ENCODE assay signal across 8 mouse cellular contexts in the genomic region with DNA sequence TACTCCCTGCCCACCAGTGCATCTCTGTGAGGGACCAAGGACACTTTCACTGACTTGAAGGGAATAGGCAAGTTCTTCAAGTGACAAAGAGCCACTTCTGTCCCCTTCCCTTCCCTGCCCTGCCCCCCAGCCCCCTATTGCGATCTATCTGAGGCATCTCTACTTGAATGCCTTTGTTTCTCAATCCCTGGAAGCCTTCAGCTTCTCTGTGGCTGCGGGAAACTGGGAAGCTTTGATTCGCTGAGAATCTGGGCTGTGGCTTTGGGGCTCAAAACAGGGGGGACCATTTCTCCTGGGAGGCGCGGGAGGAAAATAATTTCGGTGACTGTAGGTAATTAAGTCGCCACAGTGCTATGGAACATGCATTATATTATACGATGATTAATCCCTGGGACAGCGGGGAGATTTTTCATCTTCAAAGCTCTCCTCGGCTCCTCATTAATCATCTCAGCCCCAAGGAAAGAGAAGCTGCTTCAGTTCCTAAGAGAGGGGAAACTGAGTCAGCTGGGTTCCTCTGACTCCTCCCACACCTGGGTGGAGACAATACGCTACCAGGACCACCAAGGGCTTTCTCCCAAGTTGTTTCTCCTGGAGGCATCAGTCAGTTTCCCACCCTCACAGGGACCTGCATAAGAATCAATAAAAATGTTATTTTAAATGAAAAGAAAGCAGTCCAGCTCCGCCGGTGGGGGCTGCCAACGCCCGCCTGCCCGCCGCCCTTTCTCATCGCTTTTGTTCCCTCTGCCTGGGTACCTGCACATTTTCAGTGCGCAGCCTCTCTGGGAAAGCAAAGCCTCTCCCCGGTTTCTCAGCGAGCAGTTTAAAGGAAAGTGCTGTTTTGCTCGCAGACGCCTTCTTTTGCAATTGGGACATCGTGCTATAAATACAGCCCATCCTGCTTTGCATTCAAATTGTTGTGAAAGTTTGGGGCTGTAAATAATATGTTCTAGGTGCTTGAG. TPM values are rescaled to one million over a fixed set of nuclear protein-coding genes. Genes with fewer than 3 reads are reported as not detected.
DNase-seq lines count a peak whose midpoint lies in the region; ATAC-seq and TF ChIP-seq lines count a peak whose summit lies in the region.

No protein-coding gene starts in this region.

- TF ChIP-seq CTCF in heart, postnatal 0 days (IDR thresholded peaks at IDR 0.05; ENCODE audit: low read depth), result no peak

- no peaks in the 10 kb centered on the region for H3K9me3 ChIP-seq in heart, postnatal 0 days (replicated peaks; ENCODE audit: control insufficient read depth, low read length)
- no peaks in the 10 kb centered on the region for H3K9me3 ChIP-seq in forebrain, embryonic 12.5 days
- H3K9me3 ChIP-seq in neural tube, embryonic 15.5 days (replicated peaks), result no peaks in the 10 kb centered on the region

- H3K4me2 ChIP-seq in heart, postnatal 0 days (ENCODE audit: low read depth, low read length), result peak overlapping the region; percentile 17
- peak overlapping the region; percentile 56 for H3K4me2 ChIP-seq in forebrain, embryonic 12.5 days
- peak overlapping the region; percentile 60 for H3K4me2 ChIP-seq in neural tube, embryonic 15.5 days

- WGBS in heart, postnatal 0 days, result 15% methylated on average over 24 of the region's 24 CpGs
- WGBS in forebrain, embryonic 12.5 days, result 2% methylated on average over 24 of the region's 24 CpGs
- 5% methylated on average over 24 of the region's 24 CpGs for WGBS in neural tube, embryonic 15.5 days

- 0 out of 2 replicates have a peak, but pooled peaks cover 3% of the 10 kb centered on the region for H3K4me1 ChIP-seq in heart, postnatal 0 days (ENCODE audit: control insufficient read depth, insufficient read depth)
- H3K4me1 ChIP-seq in forebrain, embryonic 12.5 days, result peaks cover 13% of the 10 kb centered on the region
- peaks cover 21% of the 10 kb centered on the region for H3K4me1 ChIP-seq in neural tube, embryonic 15.5 days

- H3K27ac ChIP-seq in heart, postnatal 0 days (ENCODE audit: low read depth), result no peak overlapping the region
- peak overlapping the region; percentile 36; the same call in 1 of the 2 replicates for H3K27ac ChIP-seq in forebrain, embryonic 12.5 days
- peak overlapping the region; percentile 74 for H3K27ac ChIP-seq in neural tube, embryonic 15.5 days (replicated peaks)

- DNase-seq in heart, postnatal 0 days (ENCODE audit: low spot score), result no peak
- no peak for DNase-seq in heart, postnatal 25 days (ENCODE audit: low spot score)
- DNase-seq in left cerebral cortex, postnatal 25 days (ENCODE audit: low spot score in 2 of 2), result peak; percentile 65 to 86
- no peak for DNase-seq in testis, postnatal 14 days (ENCODE audit: low spot score)
- no peak for DNase-seq in lung, postnatal 14 days
- DNase-seq in thymus, postnatal 4 days, result no peak

- H3K4me3 ChIP-seq in heart, postnatal 0 days (ENCODE audit: low read depth, low read length), result 0 out of 2 replicates have a peak overlapping the region, but pooled peaks have one; percentile 7
- peak overlapping the region; percentile 25 for H3K4me3 ChIP-seq in forebrain, embryonic 12.5 days (replicated peaks)
- H3K4me3 ChIP-seq in neural tube, embryonic 15.5 days (replicated peaks), result peak overlapping the region; percentile 25

- H3K27me3 ChIP-seq in heart, postnatal 0 days (ENCODE audit: control insufficient read depth, insufficient read depth, low read length), result peaks cover 11% of the 10 kb centered on the region; the same call in 1 of the 2 replicates
- H3K27me3 ChIP-seq in forebrain, embryonic 12.5 days, result peaks cover 11% of the 10 kb centered on the region
- H3K27me3 ChIP-seq in neural tube, embryonic 15.5 days (replicated peaks), result no peaks in the 10 kb centered on the region

- ATAC-seq in heart, postnatal 0 days (ENCODE audit: insufficient read depth, low read depth), result no peak
- peak; percentile 53; the same call in 1 of the 2 replicates for ATAC-seq in forebrain, embryonic 12.5 days (ENCODE audit: low FRiP score)
- ATAC-seq in neural tube, embryonic 15.5 days (ENCODE audit: low FRiP score), result peak; percentile 79

- intact Hi-C loops in heart, postnatal 25 days (cut with DNase I), result no loop called here
- intact Hi-C loops in left cerebral cortex, postnatal 25 days (cut with DNase I), result loop anchor here (2.0 kb wide), 2 partner anchors 70 to 96 kb away; no protein-coding TSS in a partner anchor

- no peak overlapping the region for H3K9ac ChIP-seq in heart, postnatal 0 days (replicated peaks; ENCODE audit: low read depth, low read length)
- peak overlapping the region; percentile 36 for H3K9ac ChIP-seq in forebrain, embryonic 12.5 days
- peak overlapping the region; percentile 37; the same call in 1 of the 2 replicates for H3K9ac ChIP-seq in neural tube, embryonic 15.5 days (replicated peaks)

- no peaks in the 10 kb centered on the region for H3K36me3 ChIP-seq in heart, postnatal 0 days (replicated peaks; ENCODE audit: control insufficient read depth, insufficient read depth, low read length)
- no peaks in the 10 kb centered on the region for H3K36me3 ChIP-seq in forebrain, embryonic 12.5 days (replicated peaks)
- no peaks in the 10 kb centered on the region for H3K36me3 ChIP-seq in neural tube, embryonic 15.5 days

- no peak for TF ChIP-seq EP300 in heart, postnatal 0 days (IDR thresholded peaks at IDR 0.05; ENCODE audit: low read depth)

RNA-seq across cellular contexts. Expression of gene Fcnb, which starts 14.1 kb away (rescaled TPM):
- not detected in 2 replicates for total RNA-seq in heart, postnatal 0 days (2014; rRNA removed; ENCODE audit: low replicate concordance)
- polyA plus RNA-seq in heart, postnatal 0 days (2015; fragmentation: Nextera tagmentation; extraction: Ambion mirVana), result not detected in 2 replicates
- not detected for total RNA-seq in heart, postnatal 25 days (2021)
- 0.29 TPM in 1 of 2 replicates, not detected in the other for polyA plus RNA-seq in forebrain, embryonic 12.5 days (2016; fragmentation: Nextera tagmentation; extraction: Ambion mirVana)
- total RNA-seq in left cerebral cortex, postnatal 25 days (2021), result not detected
- 0.52 TPM in 1 of 2 replicates, not detected in the other for polyA plus RNA-seq in neural tube, embryonic 15.5 days (2015; fragmentation: Nextera tagmentation; extraction: Ambion mirVana)

Comparison
In these comparisons a context has a peak if more than half of its experiments do, and no peak if none do; other contexts are left out.
1. DNase-seq: peak in left cerebral cortex, postnatal 25 days (2 of 2); none in heart, postnatal 0 days (single experiment), heart, postnatal 25 days (single experiment), testis, postnatal 14 days (single experiment), lung, postnatal 14 days (single experiment) and thymus, postnatal 4 days (single experiment).
2. Peak in every context shown above with its lines, with median percentiles within 50 percentile points of each other: H3K4me2 ChIP-seq and H3K4me3 ChIP-seq.